Mouse (Mus musculus) kidney, embryonic 16.5 days (tissue): Measurements from ENCODE around the gene Gm16867. TPM values are rescaled to one million over a fixed set of nuclear protein-coding genes. Genes with fewer than 3 reads are reported as not detected.
"Not testable (repeated sequence)": the region's sequence is repeated elsewhere in the genome, so short reads cannot be mapped to it uniquely, and the experiment has no call there.

Experiments
- ATAC-seq: fragments of 200-750 bp; cut with Nextera tagmentation; 2 replicates; pipeline ENCODE4 v1.8.0; 2017; ENCODE audit warnings: moderate TSS enrichment; ENCODE audit not compliant: low FRiP score, low TSS enrichment
- H3K27ac ChIP-seq: fragments of 300-500 bp; sonication (generic); 2 replicates; pipeline ENCODE4 v1.5.1; 2014; ENCODE audit warnings: low read length
- H3K27me3 ChIP-seq: fragments of 300-500 bp; sonication (generic); 2 replicates; pipeline ENCODE4 v1.6.1; 2014; ENCODE audit warnings: low read length, control low read depth, mixed read lengths; ENCODE audit not compliant: insufficient read depth
- H3K36me3 ChIP-seq: fragments of 300-500 bp; sonication (generic); 2 replicates; pipeline ENCODE4 v1.6.1; 2014; ENCODE audit warnings: low read length, control low read depth, mixed read lengths; ENCODE audit not compliant: insufficient read depth
- H3K4me1 ChIP-seq: fragments of 300-500 bp; sonication (generic); 2 replicates; pipeline ENCODE4 v1.6.1; 2014; ENCODE audit warnings: low read length, control low read depth, mixed read lengths; ENCODE audit not compliant: insufficient read depth
- H3K4me2 ChIP-seq: fragments of 300-500 bp; sonication (generic); replicated peaks from 2 replicates; pipeline ENCODE4 v1.6.1; 2014; ENCODE audit warnings: low read depth, low read length
- H3K4me3 ChIP-seq: fragments of 300-500 bp; sonication (generic); 2 replicates; pipeline ENCODE4 v1.5.1; 2014; ENCODE audit warnings: mild to moderate bottlenecking, low read length
- H3K9ac ChIP-seq: fragments of 300-500 bp; sonication (generic); replicated peaks from 2 replicates; pipeline ENCODE4 v1.6.1; 2014; ENCODE audit warnings: low read length
- H3K9me3 ChIP-seq: fragments of 300-500 bp; sonication (generic); 2 replicates; pipeline ENCODE4 v1.6.1; 2016; ENCODE audit warnings: low read length, control low read depth
- WGBS: fragments of 180-500 bp; shearing (Covaris S2); extraction: QIAGEN DNeasy Blood & Tissue Kit; methylation state at CpG from one replicate; pipeline ENCODE4 v1.1.7; 2014; 5-methylcytosine and 5-hydroxymethylcytosine counted together
- polyA plus RNA-seq: library from polyadenylated mRNA; unstranded; fragments of >200 nt; fragmentation: Nextera tagmentation; extraction: Ambion mirVana; gene quantifications from 2 replicates; pipeline ENCODE4 v1.2.1, GENCODE M21; 2015

Gene Gm16867
- polyA plus RNA-seq, 1 experiment from 2014 or later = not detected

- no CpG with 5 or more reads among the region's 7 CpGs for WGBS
- not testable (repeated sequence) for H3K4me2 ChIP-seq
Observed at GRCm38 (mm10) chr14:69421003-69421402, 82.2 kb downstream of the Gm16867 start.

DNA sequence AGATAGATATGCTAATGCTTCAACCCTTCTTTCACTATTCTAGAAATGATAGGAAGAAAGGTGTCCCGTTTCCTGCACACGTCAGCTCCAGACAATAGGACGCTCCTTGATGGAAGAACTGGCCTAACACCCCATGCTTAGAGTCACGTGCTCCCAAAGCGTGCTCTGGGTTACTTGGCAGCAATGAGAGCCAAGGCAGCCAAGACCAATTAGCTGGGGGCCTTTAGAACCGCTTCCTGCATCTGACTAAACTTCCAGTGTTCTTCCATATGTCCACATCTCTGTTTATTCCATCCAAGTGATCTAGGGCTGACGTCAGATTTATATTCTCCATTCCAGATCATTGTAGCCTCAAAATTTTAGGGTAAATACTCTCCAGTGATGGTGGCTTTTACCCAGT lies 85.6 kb downstream of the Gm16867 start:
- no CpG with 5 or more reads among the region's 7 CpGs for WGBS
- H3K27ac ChIP-seq, H3K9me3 ChIP-seq, H3K27me3 ChIP-seq, H3K9ac ChIP-seq, H3K4me3 ChIP-seq, H3K4me1 ChIP-seq, H3K4me2 ChIP-seq, ATAC-seq, H3K36me3 ChIP-seq: not testable (repeated sequence)

More at GRCm38 (mm10) chr14:69421003-69421402, 82.2 kb downstream of the Gm16867 start:
- H3K36me3 ChIP-seq, H3K4me3 ChIP-seq, H3K27ac ChIP-seq, H3K9ac ChIP-seq, H3K4me1 ChIP-seq, H3K27me3 ChIP-seq, H3K9me3 ChIP-seq: not testable (repeated sequence)
- ATAC-seq = peak; percentile 54; the same call in 1 of the 2 replicates

Other genes starting within 250 kb of the Gm16867 start
- gene Synb, start 209.1 kb downstream of the Gm16867 start, polyA plus RNA-seq = 0.06 TPM in 1 of 2 replicates, not detected in the other
- gene Gm27179, start 9.2 kb upstream of the Gm16867 start, polyA plus RNA-seq = not detected in 2 replicates
- 17.3 and 17.4 TPM in 2 replicates for gene Entpd4b, start 52.1 kb upstream of the Gm16867 start, polyA plus RNA-seq